Mouse (Mus musculus): Measurements from ENCODE around the gene Gnai2. TPM values are rescaled to one million over a fixed set of nuclear protein-coding genes. Genes with fewer than 3 reads are reported as not detected.
"Not testable (repeated sequence)": the region's sequence is repeated elsewhere in the genome, so short reads cannot be mapped to it uniquely, and the experiment has no call there.

Gene Gnai2
- polyA plus RNA-seq, 1 experiment, result 351 TPM

DNA sequence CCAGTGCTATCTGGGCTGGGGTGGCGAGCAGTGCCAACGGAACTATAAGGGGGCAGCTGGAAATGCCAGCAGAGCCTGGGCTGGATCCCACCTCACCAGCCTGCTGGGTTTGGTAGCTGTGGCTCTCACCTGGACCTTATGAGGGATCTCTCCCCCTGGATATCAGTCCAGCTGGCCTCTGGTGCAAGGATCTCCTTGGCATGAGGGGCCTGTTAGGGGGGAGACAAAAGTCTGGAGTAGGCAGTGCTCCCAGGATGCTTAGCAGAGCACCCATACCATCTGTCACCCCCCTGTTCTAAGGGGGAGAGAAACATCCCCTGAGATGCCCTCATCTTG, 62.9 kb downstream of the Gnai2 start:
- DNase-seq (ENCODE audit: extremely low spot score in 1 of 2, low spot score in 1 of 2), result no peak

DNA sequence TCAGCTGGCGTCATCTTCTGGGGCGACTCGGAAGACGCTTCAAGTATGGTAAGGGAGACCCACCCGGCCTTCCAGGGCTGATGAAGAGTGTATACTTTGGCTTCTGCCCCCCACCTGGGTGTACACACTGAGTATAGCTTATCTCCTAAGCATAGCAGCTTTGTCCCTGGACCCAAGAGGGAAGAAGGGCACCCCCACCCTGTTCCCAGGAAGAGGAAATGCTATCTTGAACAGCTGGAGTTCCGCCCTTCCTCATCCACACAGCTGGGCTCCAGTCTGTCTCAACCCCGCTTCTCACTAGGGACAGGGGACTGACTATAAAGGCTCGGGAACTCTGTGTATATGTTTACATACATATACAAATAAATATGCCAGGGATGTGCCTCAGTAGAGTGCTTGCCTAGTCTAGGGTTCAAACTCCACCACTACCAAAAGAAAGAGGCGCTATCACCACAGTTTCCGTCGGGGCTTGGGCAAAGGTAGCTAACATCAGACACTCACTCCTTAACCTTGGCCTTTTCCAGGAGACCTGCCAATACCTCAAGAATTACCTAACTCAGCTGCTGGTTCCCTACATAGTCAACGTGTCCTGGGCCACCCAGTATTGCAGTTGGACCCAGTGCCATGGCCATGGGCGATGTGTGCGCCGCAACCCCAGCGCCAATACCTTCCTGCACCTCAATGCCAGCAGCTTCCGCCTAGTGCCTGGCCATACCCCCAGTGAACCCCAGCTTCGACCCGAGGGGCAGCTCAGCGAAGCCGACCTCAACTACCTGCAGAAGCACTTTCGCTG, 63.4 kb downstream of the Gnai2 start:
- DNase-seq (ENCODE audit: extremely low spot score in 1 of 2, low spot score in 1 of 2), result no peak

DNA sequence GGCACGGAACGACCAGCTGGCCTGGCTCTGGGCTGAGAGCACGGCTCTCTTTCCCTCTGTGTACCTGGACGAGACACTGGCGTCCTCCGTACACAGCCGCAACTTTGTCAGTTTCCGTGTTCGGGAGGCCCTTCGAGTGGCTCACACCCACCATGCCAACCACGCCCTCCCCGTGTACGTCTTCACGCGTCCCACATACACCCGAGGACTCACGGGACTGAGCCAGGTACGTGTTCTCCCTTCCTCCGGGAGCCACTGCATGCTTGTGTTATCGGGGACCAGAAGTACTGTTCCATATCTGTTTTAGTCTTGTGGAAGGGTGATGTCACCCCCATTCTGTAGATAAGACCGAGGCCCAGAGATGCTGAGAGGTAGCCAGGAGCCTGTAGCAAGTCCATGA, 64.3 kb downstream of the Gnai2 start:
- no peak for DNase-seq (ENCODE audit: extremely low spot score in 1 of 2, low spot score in 1 of 2)

DNA sequence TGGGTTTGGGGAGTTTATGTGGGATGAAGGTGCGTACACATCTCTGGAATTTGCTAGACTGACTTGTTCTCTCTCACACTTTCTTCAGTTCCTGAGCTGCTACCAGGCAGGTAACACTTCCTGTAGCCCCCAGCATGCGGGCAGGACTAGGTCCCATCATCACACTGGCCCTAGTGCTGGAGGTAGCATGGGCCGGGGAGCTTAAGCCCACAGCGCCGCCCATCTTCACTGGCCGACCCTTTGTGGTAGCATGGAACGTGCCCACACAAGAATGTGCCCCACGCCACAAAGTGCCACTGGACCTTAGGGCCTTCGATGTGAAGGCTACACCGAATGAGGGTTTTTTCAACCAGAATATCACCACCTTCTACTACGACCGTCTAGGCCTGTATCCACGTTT, 65.2 kb downstream of the Gnai2 start:
- no peak for DNase-seq (ENCODE audit: extremely low spot score in 1 of 2, low spot score in 1 of 2)

DNA sequence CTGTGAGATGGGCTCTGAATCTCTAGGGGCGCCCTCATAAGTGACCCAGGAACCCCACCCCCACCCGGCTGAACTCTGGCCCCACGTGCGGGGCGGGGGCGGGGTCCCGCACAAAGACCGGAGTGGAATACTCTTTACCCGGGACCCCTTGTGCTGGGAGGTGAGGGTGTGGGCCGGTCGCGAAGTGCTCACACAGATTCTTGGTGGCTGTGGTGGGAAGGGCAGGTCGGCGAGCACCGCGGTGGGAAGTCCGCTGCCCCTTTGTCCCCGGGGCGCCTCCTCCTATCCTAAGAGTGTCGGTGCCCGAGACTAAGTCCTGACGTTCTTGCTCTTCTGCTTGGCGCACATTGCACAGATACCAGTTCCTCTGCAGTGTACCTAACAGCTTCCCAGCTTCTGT, 65.9 kb downstream of the Gnai2 start:
- DNase-seq (ENCODE audit: extremely low spot score in 1 of 2, low spot score in 1 of 2), result no peak

DNA sequence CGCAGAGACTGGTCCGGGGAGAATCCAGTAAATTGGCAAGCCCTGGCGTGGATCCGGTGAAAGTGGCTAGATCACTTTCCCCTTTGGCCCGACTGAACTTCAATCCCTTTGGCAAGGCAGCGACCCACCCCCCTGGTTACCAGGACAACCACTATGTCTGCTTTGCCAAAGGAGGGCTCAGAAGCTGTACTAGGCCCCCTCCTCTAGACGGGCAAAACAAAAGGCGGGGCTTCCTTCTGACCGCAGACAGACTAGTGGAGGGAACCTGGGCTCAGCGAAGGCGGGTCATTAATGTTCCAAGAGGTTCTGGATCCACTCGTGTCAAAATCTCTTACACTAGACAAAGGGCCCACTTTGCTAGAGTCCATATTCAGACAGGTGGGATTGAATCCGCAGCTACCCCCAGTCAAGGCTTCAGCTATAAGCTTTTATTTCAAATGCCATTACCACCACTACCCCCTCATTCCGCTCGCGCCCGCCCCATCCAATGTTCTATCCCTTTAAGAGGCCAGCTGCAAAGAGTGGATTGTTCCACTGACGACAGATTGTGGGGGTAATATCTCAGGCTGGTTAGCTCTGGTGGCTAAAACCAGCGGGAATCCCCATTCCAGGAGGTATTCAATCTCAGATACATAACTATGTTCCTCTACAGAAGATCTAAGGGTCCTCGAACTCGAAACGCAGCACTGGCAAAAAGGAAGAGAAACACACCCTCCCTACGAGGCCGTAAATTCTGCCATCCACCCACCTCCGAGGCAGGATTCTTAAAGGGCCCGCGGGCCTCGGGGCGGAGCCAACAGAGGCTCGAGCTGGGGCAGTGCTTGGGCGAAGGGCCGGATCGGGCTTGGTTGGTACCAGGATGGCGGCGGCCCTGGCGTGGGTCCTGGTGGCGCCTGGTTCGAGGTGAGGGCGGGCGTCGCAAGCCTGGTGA, 66.6 kb downstream of the Gnai2 start:
- peak in 1 of 2 experiments; percentile 81 for DNase-seq (ENCODE audit: extremely low spot score in 1 of 2, low spot score in 1 of 2)

DNA sequence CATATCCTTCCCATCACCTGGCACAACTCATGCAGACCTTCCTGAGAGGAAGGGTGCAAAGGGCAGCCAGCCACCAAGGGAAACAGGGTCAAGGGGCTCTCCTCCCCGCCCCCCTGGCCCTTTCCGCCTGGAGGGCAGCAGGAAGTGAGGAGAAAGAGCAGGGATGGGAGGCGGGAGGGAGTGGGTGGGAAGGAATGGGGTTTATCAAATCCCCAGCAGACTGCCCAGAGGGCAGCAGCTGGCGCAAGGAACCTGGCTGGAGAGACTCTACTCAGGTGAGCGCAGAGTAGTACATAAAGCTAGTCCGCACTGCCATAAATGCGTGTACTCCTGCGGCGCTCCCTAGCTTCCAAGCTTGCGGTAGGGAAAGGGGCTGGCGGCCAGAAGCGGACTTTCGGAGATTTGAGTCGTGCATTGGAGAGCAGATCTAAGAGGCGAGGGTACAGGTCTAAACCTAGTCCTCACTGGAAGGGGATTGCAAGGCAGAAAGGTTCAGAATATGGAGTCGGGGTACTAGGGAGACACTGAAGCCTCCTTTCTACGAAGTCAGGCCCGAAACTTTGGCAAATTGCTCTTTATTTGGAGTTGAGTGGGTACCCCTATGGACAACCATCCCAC, 67.4 kb downstream of the Gnai2 start, which contains the start of gene Hyal2:
TSS of gene Hyal2 (plus strand) at position 244 of the 618 bp plus-strand sequence.
- no peak for DNase-seq (ENCODE audit: extremely low spot score in 1 of 2, low spot score in 1 of 2)

DNA sequence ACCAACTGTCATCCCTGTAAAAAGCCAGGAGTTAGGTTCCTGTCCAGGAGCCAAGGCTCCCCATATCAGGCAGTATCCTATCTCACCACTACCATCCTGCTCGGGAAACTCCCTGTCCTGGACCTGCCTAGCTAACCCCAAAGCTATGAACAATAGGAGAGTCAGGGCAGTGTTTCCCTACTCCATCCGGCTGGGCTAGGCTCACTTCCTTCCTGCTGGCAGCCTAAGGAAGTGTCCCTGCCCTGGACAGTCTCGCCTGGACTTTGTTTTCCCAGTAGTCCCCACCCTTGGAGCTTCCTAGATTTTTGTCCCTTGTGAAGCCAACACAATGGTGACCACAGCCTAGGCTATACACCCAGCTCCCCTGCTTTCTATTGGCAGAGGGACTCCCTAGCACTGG, 68.3 kb downstream of the Gnai2 start:
- DNase-seq (ENCODE audit: extremely low spot score in 1 of 2, low spot score in 1 of 2), result no peak

DNA sequence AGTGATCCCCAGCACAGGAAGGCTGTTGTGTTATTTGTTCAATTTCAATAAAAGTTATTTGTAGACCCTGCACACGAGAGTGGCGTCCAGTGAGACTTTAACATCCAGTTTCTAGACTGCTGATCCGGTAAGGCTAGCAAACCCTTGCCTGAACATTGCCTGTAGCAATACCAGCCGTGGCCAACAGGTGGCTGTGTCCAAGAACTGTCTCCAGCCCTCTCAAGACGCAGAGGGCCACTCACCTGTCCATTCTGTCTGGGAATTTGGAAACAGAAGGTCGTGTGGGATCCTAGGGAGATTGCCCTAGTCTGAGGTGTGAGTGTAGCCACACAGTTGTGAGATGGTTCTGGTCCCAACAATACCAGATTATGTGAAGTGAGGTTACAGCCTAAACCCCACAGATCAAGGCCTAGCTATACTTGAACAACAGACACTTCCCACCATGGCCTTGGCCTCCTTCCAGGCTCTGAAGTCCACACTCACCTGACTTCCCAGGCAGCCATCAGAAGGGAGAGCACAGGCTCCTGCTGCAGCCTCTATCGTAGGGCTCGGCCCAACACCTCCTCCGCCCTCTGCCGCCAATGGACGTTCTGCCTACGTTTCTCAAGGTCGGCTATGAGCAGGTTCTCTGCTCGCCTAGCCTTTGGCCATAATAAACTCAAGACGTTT, 69.0 kb downstream of the Gnai2 start:
- peak in 1 of 2 experiments; percentile 83 for DNase-seq (ENCODE audit: extremely low spot score in 1 of 2, low spot score in 1 of 2)

DNA sequence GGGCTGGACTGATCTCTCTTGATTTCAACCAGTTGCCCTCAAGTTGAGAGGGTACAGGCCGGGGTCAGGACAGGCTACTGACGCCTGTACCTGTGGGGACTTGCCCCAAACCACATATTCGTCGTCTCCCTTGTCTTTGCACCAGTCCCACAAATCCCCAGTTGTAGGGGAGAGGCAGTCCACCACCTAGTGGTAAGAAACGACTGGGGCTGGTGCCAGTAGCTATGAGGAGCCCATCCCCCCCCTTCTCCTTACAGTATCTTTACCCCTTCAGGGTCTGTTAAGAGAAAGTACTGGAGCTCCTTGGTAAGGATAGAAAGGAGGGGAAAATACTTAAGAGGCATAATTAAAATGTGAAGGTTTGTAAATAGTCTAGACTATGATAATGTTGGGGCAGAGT, 69.6 kb downstream of the Gnai2 start:
- not testable (repeated sequence) for DNase-seq (ENCODE audit: extremely low spot score in 1 of 2, low spot score in 1 of 2)

Other genes starting within 250 kb of the Gnai2 start
- gene Cacna2d2, start 235.8 kb downstream of the Gnai2 start, polyA plus RNA-seq (2012; rRNA removed), result 33.1 and 35.7 TPM in 2 replicates
- gene Tmem115, start 101.4 kb downstream of the Gnai2 start, polyA plus RNA-seq (2012; rRNA removed), result 29.7 and 32.1 TPM in 2 replicates
- 27.0 and 27.2 TPM in 2 replicates for gene Cyb561d2, start 93.2 kb downstream of the Gnai2 start, polyA plus RNA-seq (2012; rRNA removed)
- 65.1 and 65.7 TPM in 2 replicates for gene Nprl2, start 93.1 kb downstream of the Gnai2 start, polyA plus RNA-seq (2012; rRNA removed)
- 6.1 and 7.8 TPM in 2 replicates for gene Zmynd10, start 88.1 kb downstream of the Gnai2 start, polyA plus RNA-seq (2012; rRNA removed)
- gene Rassf1, start 83.8 kb downstream of the Gnai2 start, polyA plus RNA-seq (2012; rRNA removed), result 25.0 and 25.2 TPM in 2 replicates
- gene Tusc2, start 72.1 kb downstream of the Gnai2 start, polyA plus RNA-seq (2012; rRNA removed), result 120 and 133 TPM in 2 replicates
- gene Hyal2, start 67.4 kb downstream of the Gnai2 start, polyA plus RNA-seq (2012; rRNA removed), result 11.1 and 12.1 TPM in 2 replicates
- 5.0 and 5.5 TPM in 2 replicates for gene Hyal1, start 58.4 kb downstream of the Gnai2 start, polyA plus RNA-seq (2012; rRNA removed)
- gene Naa80, start 56.5 kb downstream of the Gnai2 start, polyA plus RNA-seq (2012; rRNA removed), result 15.9 and 18.3 TPM in 2 replicates
- 0.69 and 0.74 TPM in 2 replicates for gene Hyal3, start 54.5 kb downstream of the Gnai2 start, polyA plus RNA-seq (2012; rRNA removed)
- gene Ifrd2, start 47.7 kb downstream of the Gnai2 start, polyA plus RNA-seq (2012; rRNA removed), result 17.5 and 18.8 TPM in 2 replicates
- gene Sema3b, start 26.1 kb downstream of the Gnai2 start, polyA plus RNA-seq (2012; rRNA removed), result 2.1 and 3.4 TPM in 2 replicates
- 256 and 260 TPM in 2 replicates for gene Slc38a3, start 34.2 kb upstream of the Gnai2 start, polyA plus RNA-seq (2012; rRNA removed)
- gene Gnat1, start 44.3 kb upstream of the Gnai2 start, polyA plus RNA-seq (2012; rRNA removed), result 0.15 and 0.28 TPM in 2 replicates
- 21.2 and 22.3 TPM in 2 replicates for gene Sema3f, start 75.1 kb upstream of the Gnai2 start, polyA plus RNA-seq (2012; rRNA removed)
- gene Rbm5, start 135.6 kb upstream of the Gnai2 start, polyA plus RNA-seq (2012; rRNA removed), result 152 and 180 TPM in 2 replicates
- gene Rbm6, start 237.9 kb upstream of the Gnai2 start, polyA plus RNA-seq (2012; rRNA removed), result 70.3 and 70.8 TPM in 2 replicates